Mouse (Mus musculus) forelimb bud, embryonic 11.5 days (tissue): ENCODE results near the gene Tmem120a.

Experiments used
- DNase-seq: peaks from one replicate; pipeline ENCODE4 v3.0.0-alpha.2; 2012; ENCODE audit warnings: low read depth, low spot score

Tmem120a gene

DNA sequence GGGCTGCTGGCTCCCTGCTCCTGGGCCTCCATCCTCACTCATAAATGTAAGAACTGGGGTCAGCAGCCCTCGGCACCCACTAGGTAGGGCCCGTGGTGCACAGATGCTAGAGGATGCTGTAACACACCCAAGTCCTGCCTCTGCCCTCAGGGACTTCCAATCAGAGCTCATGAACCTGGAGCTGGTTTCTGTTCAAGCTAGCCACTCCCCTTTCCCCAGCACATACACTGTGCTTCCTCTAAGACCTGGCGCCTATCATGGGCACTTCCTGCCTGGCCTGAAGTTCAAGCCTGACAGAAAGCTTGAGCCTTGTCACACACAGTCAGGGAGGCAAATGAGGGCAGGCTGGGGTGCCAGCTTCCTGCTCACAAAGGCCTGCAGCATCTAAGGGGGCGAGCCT is 11.2 kb downstream of the Tmem120a start:
- DNase-seq, result no peak

DNA sequence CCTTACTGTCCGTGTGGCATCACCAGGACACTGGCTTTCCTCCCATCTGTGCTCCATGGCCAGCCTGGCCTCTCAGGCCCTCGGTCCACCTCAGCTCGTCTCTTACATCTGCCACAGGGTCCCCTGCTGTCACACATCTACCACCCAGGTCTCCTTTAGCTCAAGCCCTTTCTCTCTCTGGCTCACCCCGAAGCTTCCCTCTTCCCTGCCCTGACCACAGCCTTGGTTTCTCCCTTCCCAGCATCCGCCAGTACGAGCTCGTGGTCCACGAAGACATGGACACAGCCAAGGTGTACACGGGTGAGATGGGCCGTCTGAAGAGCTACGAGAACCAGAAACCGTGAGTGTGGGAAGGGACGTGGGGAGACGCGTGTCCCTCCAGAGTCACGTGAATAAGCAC is 12.9 kb downstream of the Tmem120a start:
- DNase-seq, result no peak

DNA sequence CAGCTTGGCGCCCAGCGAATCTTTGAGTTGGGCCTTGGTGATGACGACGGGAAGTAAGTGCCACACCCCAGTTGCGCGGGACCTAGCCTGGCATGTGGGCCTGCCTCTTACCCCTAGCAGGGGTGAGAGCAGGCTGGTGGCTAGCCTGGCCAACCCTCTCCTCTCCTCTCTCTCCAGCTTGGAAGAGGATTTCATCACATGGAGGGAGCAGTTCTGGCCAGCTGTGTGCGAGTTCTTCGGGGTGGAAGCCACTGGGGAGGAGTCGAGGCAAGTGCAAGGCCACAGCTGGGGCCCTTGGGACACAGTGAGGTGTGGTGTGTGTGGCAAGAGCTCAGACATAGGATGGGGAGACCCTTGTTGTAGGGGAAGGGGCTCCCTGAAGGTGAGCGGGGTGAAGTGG is 13.3 kb downstream of the Tmem120a start:
- DNase-seq, result no peak

GRCm38 (mm10) chr5:135730278-135730677 is 14.0 kb downstream of the Tmem120a start:
- no peak for DNase-seq

DNA sequence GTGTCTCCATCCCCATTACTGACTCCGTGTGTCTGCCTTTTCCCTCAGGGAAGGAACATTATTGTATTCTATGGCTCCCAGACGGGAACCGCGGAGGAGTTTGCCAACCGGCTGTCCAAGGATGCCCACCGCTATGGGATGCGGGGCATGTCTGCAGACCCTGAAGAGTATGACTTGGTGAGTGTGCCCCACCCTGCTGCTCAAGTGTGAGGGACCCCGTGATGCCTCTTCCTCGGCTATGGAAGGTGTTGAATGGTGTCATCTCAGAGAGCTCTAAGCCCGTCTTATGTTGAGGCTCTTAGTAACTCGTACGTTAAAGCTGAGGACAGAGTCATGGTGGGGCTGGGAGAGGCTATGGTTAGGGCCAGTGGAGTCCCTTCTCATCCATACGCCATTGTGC is 14.9 kb downstream of the Tmem120a start:
- DNase-seq, result no peak

DNA sequence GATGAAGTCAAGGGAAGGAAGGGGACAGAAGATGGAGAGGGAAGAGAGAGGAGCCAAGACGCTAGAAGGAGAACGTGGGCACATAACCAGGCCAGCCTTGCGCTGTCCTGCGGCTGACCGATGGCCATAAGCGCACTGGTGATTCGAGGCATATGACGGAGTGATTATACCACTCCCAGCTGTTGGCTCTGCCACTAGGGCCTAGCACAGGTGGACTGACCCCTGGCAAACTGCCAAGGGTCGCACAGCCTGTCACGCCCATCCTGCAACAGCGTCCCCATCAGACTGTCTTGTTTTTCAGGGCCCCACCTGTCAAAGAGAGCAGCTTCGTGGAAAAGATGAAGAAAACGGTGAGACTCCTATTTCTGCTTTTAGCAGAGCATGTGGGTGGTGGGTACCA is 15.9 kb downstream of the Tmem120a start:
- DNase-seq, result no peak

GRCm38 (mm10) chr5:135727871-135728270 is 16.4 kb downstream of the Tmem120a start:
- no peak for DNase-seq

DNA sequence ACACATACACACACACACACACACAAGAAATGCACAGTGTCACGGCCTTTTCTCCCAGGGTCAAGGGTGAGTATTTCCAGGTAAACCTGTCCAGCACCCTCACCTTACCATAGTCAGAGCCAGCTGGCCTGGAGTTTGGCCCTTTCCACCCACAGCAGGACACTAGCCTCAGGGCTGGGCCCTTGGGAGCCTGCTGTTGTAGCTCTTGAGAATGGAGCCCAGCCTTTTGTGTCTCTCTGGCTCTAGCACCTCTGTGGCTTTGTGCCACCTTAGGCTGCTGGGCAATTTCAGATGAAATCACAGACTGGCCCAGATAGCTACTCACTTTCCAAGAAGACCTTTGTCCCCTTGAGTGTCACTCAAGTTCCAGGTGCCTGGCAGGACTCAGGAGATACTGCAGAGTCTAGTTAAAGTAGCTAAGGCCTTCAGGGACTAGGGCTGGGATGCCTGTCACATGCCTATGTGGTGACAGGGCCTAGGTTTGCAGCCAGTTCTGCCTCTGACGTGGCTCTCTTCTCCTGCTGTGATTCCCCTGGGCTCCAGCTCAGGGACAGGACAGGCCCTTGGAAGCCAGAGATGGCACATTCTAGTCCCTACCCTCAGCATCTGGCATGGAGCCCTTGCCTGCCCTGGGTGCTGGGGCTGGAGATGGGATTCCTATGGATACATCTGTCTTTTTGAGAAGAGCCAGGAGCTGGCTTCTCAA is 17.5 kb downstream of the Tmem120a start:
- DNase-seq, result no peak

DNA sequence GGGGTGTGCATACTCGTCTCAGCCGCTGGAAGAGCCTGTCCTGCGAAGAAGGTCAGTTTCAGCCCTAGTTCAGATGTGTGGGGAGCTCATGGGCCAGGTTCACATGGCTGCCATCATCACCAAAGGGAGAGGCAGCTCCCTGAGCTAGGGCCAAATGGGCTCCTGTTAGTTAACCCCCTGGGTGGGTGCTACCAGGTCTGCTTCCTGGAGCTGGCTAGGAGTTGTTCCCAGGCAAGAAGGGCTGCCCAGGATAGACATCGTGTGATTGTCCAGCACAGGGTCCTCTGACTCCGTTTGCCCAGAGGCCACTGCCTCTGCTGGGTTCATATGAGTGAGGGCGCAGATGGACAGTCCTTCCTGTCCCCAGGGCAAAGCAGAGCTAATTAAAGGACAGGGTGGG is 18.3 kb downstream of the Tmem120a start:
- no peak for DNase-seq

GRCm38 (mm10) chr5:135725391-135725841 is 18.8 kb downstream of the Tmem120a start:
- DNase-seq, result peak; percentile 85

GRCm38 (mm10) chr5:135724536-135725322 is 19.5 kb downstream of the Tmem120a start:
- peak; percentile 81 for DNase-seq

GRCm38 (mm10) chr5:135723165-135723751 is 21.0 kb downstream of the Tmem120a start:
- no peak for DNase-seq

DNA sequence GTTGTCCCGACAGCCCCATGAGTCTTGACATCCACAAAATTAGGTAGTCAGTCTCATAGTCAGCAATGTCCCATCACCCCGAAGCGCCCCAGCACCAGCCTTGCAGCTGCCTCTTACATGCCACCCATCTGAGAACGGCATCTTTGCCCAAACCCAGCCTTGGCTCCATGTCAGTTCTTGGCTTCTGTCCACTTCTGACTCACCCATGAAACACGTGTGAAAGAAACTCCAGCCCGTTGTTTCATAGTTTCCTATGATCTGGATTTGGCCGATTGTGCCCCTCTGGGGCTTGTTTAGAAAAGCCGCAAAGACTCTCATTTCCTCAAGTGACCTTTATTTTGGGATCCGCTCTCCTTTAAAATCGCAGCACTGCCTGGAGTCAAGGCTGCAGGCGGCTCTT is 22.1 kb downstream of the Tmem120a start:
- no peak for DNase-seq

GRCm38 (mm10) chr5:135721076-135721475 is 23.2 kb downstream of the Tmem120a start:
- DNase-seq, result no peak

DNA sequence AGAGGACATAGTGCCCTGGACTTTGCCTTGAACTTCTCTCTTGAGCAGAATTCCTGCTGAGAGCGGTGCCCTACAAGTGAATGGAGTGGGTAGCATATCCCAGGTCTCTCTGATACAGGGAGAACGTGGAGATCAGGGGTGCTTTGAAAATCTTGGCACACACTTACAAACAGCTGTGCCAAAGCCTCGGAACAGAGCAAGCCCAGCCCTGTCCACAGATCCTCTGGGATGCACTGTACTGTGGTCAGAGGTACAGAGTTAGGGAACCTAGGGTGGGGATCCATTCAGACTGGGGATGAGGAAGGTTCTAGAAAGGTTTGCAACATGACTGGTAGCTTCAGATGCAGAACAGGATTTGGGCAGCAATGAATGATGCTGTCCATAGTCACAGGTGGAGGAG is 24.1 kb downstream of the Tmem120a start:
- DNase-seq, result no peak

DNA sequence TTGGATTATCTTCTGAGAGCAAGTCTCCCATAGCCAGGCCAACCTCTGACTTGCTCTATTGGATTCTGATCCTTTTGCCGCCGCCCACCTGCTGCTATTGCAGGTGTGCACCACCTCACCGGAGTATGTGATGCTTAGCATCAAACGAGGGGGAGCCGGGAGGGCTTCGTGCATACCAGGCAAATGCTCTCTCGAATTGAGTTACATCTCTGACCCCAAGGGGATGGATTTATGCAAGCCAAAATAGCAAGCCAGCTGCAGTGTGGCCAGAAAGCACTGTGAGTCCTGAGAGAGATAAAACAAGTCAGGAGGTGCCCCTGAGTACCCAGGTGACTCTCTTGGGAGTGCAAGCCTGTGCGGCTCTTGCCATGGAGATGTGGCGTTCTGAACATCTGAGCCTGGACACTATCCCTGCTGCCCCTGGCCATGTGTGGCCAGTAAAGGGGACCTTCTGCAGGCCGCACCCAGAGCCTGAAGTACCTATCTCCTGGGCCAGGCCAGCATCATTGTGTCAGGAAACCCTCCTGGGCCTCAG is 24.6 kb downstream of the Tmem120a start:
- no peak for DNase-seq

- DNase-seq, result no peak
These were observed 28.6 kb downstream of the Tmem120a start for GRCm38 (mm10) chr5:135715624-135716023.

- DNase-seq, result no peak
These were observed 30.6 kb downstream of the Tmem120a start for GRCm38 (mm10) chr5:135713441-135714218.

DNA sequence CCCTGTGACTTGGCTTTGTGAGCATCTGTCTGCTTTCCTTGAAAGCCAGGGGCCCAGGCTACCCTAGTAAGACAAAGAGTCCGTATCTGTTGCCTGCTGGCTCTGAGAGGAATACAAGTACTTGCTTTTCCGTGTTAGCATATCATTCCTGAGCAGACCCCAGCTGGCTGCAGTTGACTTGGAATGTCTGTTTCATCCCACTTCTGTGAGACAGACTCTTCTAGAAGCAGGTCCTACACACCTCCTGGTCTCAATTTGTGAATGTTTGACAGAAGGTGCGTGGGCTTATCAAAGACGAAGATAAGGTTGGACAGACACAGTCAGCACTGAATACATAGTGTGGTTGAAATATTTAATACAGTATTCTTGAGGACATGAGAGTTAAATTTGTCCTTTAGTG is 31.4 kb downstream of the Tmem120a start:
- no peak for DNase-seq

GRCm38 (mm10) chr5:135711582-135712355 is 32.5 kb downstream of the Tmem120a start:
- no peak for DNase-seq
